Mouse (Mus musculus): ENCODE results near the gene Plekho2. TPM values are rescaled to one million over a fixed set of nuclear protein-coding genes. Genes with fewer than 3 reads are reported as not detected.

The Plekho2 gene
- total and polyA plus RNA-seq, 3 experiments = 7.9 to 33.8 (median 13.9) TPM

GRCm38 (mm10) chr9:65551035-65551434, 28.8 kb downstream of the Plekho2 start:
- H3K4me2 ChIP-seq (ENCODE audit: insufficient read depth, low read depth, poor library complexity, severe bottlenecking) = peak overlapping the region; percentile 34
- peak; percentile 96 for DNase-seq (ENCODE audit: extremely low read depth)
- H3K4me3 ChIP-seq (replicated peaks in 1 of 3; ENCODE audit: low read depth in 2 of 3, low read length in 2 of 3, poor library complexity in 1 of 3) = no peak overlapping the region
- in situ Hi-C loops (cut with MboI; ENCODE audit: low pct_ligation_motif_present, low pct_unique_long_range_greater_than_20kb, low sequenced_read_pairs) (no loop called here), dilution Hi-C loops (cut with MboI; ENCODE audit: extremely low pct_ligation_motif_present, extremely low pct_unique_long_range_greater_than_20kb, low sequenced_read_pairs) (no loop called here)
- H3K9me3 ChIP-seq (replicated peaks; ENCODE audit: low read length) = no peaks in the 10 kb centered on the region
- peak overlapping the region; percentile 41 for H3K9ac ChIP-seq (ENCODE audit: insufficient read depth, low read depth)
- no peaks in the 10 kb centered on the region for H3K27me3 ChIP-seq (replicated peaks)
- H3K27ac ChIP-seq (ENCODE audit: insufficient read depth, low read depth) = peak overlapping the region; percentile 93
- TF ChIP-seq TCF12 (IDR thresholded peaks at IDR 0.05; ENCODE audit: low read depth, low read length) = peak; percentile 86
- peak; percentile 29; the same call in 1 of the 2 replicates for TF ChIP-seq IRF4 (IDR thresholded peaks at IDR 0.05; ENCODE audit: low read depth, low read length)
- no peak for TF ChIP-seq ZC3H11A (IDR thresholded peaks at IDR 0.05; ENCODE audit: low read depth, low read length)
- TF ChIP-seq CTCF (conservative IDR thresholded peaks at IDR 0.05 in 1 of 2, IDR thresholded peaks at IDR 0.05 in 1 of 2; ENCODE audit: low read depth in 2 of 2, low read length in 2 of 2) = no peak
- TF ChIP-seq USF1 (IDR thresholded peaks at IDR 0.05; ENCODE audit: low read depth, low read length) = no peak
- peak; percentile 96 for TF ChIP-seq ETS1 (conservative IDR thresholded peaks at IDR 0.05; ENCODE audit: low read depth, low read length)
- peak; percentile 20 for TF ChIP-seq SMC3 (IDR thresholded peaks at IDR 0.05; ENCODE audit: low read depth, low read length)
- TF ChIP-seq CHD2 (IDR thresholded peaks at IDR 0.05; ENCODE audit: low read length) = peak; percentile 41; the same call in 1 of the 2 replicates
- no peak for TF ChIP-seq CHD1 (IDR thresholded peaks at IDR 0.05; ENCODE audit: low read depth, low read length)
- TF ChIP-seq EP300 (IDR thresholded peaks at IDR 0.05; ENCODE audit: low read length) = peak; percentile 47; the same call in 1 of the 2 replicates
- 0 out of 2 replicates have a peak, but pooled peaks have one; percentile 61 for TF ChIP-seq UBTF (IDR thresholded peaks at IDR 0.05; ENCODE audit: low read depth, low read length)
- peak; percentile 43; the same call in 1 of the 2 replicates for TF ChIP-seq ELF1 (IDR thresholded peaks at IDR 0.05; ENCODE audit: low read depth, low read length)
- 0 out of 2 replicates have a peak, but pooled peaks have one; percentile 42 for TF ChIP-seq TBP (conservative IDR thresholded peaks at IDR 0.05; ENCODE audit: low read depth, low read length)
- TF ChIP-seq MAZ (IDR thresholded peaks at IDR 0.05; ENCODE audit: low read depth, low read length) = peak; percentile 50; the same call in 1 of the 2 replicates
- no peak for TF ChIP-seq ZNF384 (IDR thresholded peaks at IDR 0.05; ENCODE audit: low read depth, low read length)
- peak; percentile 66 for TF ChIP-seq BHLHE40 (IDR thresholded peaks at IDR 0.05; ENCODE audit: low read depth, low read length)
- TF ChIP-seq MXI1 (IDR thresholded peaks at IDR 0.05; ENCODE audit: low read depth, low read length) = 0 out of 2 replicates have a peak, but pooled peaks have one; percentile 14
- peak; percentile 66; the same call in 1 of the 2 replicates for TF ChIP-seq MAX (IDR thresholded peaks at IDR 0.05; ENCODE audit: low read length)
- peak; percentile 47; the same call in 1 of the 2 replicates for TF ChIP-seq POLR2A (IDR thresholded peaks at IDR 0.05; ENCODE audit: low read depth, low read length)
- TF ChIP-seq RCOR1 (conservative IDR thresholded peaks at IDR 0.05; ENCODE audit: low read depth, low read length) = no peak
- H3K79me2 ChIP-seq (replicated peaks; ENCODE audit: control insufficient read depth, extremely low read depth, insufficient read depth, poor library complexity, severe bottlenecking) = no peaks in the 10 kb centered on the region
- H3K36me3 ChIP-seq (replicated peaks in 1 of 2; ENCODE audit: control insufficient read depth in 1 of 2, insufficient read depth in 1 of 2, low read length in 1 of 2) = peaks cover 16 to 31% of the 10 kb centered on the region in 2 experiments
- H3K4me1 ChIP-seq (ENCODE audit: control insufficient read depth in 1 of 2, insufficient read depth in 2 of 2) = peaks cover 32 to 84% of the 10 kb centered on the region in 2 experiments
